Mouse (Mus musculus): ENCODE results near the gene Olfr476.
"Not testable (repeated sequence)": the region's sequence is repeated elsewhere in the genome, so short reads cannot be mapped to it uniquely, and the experiment has no call there.

Olfr476 gene

DNA sequence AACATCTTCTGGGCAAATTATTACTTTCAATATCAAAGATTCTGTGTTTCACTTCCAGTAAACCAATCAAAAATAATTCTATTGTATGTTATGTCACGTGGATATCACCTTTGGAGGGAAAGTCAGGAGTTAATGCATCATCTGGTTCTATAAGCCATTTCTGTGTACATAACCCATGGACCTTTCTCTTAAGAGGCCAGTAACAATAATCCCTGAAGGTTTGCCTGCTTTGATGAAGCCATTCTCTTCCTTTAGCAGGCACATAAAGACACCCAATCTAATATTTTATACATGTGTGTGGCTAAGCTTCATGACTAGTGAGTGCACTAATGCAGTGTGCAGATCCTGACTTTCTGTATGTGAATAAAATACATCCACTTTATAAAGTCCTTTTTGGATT lies at the start of gene Olfr476:
Gene Olfr476 (plus strand): TSS at position 301 of the 400 bp plus-strand sequence.
- no peak for DNase-seq

DNA sequence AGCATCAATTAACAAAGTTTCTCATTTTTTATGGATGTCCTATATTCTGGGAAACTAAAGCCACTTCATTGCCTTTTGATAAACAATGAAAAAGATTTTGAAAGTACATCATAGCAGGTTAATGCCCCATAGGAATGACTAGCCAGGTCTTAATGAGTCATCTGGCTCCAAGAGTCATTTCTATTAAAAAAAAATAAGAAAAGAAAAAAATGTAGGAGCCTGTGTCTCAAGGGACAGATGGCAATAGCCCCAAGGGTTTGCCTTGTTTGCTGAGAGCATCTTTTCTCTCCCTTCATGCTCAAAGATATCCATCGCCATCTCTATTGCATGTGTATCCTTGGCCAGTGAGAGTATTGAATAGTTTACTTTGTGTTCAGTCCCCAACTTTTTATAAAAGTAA lies 34.5 kb upstream of the Olfr476 start, which contains the start of gene Olfr473:
Gene Olfr473 (plus strand): TSS at position 301 of the 400 bp plus-strand sequence.
- no peak for DNase-seq

DNA sequence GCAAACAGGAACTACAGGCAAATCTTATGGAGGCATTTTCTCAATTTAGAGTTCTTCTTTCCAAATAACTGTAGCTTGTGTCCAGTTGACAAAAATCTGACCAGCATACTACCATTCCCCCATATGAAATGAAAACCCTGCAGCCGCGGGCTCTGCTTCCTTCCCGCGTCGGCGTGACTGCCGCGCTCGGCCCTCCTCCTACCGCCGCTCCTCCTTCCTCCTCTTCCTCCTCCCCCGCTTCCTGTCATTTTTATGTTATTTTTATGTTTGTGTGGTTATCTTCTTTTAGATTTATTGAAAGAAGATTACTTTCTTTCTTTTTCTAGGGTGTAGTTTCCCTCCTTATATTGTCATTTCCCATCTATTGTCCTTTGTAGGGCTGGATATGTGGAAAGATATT lies 12.1 kb upstream of the Olfr476 start:
- DNase-seq, result not testable (repeated sequence)

DNA sequence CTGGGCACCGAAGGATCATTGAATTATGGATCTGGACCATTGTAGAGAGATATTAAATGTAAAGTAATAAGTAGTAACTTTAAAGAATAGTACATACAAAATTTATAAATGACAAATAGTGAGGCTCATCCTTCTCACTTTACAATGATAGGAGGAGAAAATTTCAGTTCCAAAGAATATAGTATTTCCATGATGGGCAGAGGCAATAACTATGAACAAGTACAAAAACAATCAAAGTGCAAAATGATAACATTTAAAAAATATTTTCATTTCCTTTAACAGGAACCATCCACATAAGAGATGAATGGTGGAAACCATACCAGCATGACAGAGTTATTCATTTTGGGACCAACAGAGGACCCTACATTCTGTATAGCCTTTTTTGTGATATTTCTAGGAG lies 10.3 kb upstream of the Olfr476 start, which contains the start of gene Olfr474:
Gene Olfr474 (plus strand): TSS at position 301 of the 400 bp plus-strand sequence.
- no peak for DNase-seq

DNA sequence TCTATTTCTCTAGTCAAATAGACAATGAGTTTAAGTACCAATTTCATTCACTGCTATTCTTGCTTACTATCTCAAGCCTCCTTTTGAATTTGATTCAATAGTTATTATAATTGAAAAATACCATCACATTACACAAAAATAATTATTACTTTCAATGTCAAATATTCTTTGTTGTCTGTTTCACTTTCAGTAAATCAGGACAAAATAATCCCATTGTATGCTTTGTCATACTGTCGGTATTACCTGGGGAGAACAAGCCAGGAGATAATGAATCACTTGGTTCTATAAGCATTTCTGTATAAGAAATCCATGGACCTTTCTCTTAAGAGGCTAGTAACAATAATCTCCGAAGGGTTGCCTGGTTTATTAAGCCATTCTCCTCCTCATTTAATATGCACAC lies 21.8 kb downstream of the Olfr476 start, which contains the start of gene Olfr477:
Gene Olfr477 (plus strand): TSS at position 301 of the 400 bp plus-strand sequence.
- no peak for DNase-seq

DNA sequence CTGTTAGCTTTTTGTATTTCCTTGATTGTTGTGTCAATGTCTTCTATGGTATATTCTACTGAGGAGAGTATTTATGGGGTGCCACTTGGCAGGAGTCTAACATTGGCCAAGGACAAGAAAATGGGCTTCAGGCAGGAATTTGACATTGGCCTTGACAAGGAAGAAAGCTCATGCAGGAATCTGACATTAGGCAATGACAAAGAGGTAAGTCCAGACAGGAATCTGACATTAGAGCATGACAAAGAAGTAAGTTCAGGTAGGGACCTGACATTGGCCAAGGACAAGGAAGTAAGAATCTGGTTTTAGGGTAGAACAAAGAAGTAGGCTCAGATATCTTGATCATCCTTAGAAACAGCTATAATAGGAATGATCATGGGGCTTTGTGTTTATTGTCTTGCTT lies 49.7 kb downstream of the Olfr476 start:
- not testable (repeated sequence) for DNase-seq
